Mouse (Mus musculus) gonadal fat pad, adult 2 months (tissue): Measurements from ENCODE around the gene Stard5. TPM values are rescaled to one million over a fixed set of nuclear protein-coding genes. Genes with fewer than 3 reads are reported as not detected.

Source experiments
- DNase-seq: peaks from one replicate; pipeline ENCODE4 v3.0.0-alpha.2; 2012; ENCODE audit warnings: low read depth
- polyA plus RNA-seq: library from polyadenylated mRNA; depleted of rRNA; stranded (reverse); fragments of >200 nt; gene quantifications from 2 replicates; pipeline ENCODE4 v1.2.3, GENCODE M21; 2012

The Stard5 gene
- polyA plus RNA-seq, 1 experiment = 32.1 TPM

DNA sequence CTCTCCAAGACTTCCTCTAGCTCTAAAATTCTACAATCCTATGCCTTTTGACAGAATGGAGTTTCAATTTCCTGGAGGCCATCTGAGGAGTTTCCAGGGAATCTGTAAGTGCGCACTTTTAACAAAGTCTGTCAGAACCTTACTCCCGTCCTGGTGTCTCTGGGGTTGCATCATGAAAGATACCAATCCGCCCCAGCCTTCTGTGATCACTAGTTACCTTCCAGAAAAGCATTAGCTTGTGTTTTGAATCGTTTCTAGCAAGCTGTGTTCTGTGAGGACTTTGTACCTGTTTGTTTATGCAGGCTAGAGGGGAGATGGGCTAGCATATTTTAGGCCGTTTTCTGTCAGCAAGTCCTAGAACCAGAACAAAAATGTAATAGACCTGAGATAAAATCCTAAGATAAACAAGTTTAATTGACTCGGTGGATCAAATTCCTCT, 942 bp downstream of the Stard5 start:
- no peak for DNase-seq

DNA sequence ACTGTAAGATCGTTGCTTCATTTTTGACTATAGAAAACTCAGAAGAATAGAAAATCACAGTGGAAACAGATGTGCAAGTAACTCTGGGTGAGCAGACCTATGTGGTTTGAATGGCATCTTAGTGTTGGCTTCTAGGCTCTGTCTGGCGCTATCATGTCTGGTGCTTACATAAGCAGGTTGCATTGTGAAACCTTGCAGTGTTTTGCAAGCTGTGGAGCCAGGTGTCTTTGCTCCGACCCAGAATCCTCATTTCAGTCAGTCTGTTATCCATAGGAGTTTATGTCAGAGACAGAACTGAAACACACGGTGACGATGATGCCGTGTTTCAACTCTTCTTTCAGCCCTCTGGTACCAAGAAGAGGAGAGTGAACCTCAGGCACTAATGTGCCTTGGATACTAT, 2.1 kb downstream of the Stard5 start:
- no peak for DNase-seq

DNA sequence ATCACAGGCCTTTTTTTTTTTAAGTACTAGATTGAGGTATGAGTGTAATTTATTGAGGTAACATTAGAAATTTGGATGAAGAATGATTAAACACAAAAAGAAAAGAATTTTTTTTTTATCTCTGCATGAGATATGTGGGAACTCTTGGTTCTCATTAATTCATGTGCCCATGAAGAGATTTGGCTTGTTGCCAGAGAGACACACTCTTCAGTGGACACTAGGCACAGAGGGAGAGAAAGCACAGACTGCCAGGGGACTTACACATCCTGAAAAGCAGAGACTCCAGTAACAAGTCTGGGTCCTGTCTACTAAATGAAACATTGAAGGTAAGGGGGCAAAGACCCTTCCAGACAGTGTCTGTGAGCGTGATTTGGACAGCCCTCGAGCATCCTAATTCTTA, 4.0 kb downstream of the Stard5 start:
- DNase-seq = no peak

DNA sequence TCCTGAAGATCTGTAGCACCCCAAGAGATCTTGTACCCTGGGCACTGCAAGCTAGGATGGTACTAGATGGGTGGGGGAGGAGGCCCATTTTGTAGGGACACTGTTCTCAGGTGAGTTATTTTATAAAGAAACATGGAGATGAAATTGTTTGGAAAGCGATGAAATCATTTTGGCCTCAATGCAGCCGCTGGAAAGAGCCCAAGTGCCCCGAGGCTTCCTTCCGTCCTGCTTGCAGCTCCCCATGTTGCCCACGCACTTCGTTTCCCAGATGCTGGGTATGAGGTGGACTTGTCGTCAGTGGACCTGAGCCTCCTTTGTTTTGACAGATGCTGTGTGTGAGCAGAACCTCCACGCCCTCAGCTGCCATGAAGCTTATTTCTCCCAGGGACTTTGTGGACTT, 4.7 kb downstream of the Stard5 start:
- no peak for DNase-seq

DNA sequence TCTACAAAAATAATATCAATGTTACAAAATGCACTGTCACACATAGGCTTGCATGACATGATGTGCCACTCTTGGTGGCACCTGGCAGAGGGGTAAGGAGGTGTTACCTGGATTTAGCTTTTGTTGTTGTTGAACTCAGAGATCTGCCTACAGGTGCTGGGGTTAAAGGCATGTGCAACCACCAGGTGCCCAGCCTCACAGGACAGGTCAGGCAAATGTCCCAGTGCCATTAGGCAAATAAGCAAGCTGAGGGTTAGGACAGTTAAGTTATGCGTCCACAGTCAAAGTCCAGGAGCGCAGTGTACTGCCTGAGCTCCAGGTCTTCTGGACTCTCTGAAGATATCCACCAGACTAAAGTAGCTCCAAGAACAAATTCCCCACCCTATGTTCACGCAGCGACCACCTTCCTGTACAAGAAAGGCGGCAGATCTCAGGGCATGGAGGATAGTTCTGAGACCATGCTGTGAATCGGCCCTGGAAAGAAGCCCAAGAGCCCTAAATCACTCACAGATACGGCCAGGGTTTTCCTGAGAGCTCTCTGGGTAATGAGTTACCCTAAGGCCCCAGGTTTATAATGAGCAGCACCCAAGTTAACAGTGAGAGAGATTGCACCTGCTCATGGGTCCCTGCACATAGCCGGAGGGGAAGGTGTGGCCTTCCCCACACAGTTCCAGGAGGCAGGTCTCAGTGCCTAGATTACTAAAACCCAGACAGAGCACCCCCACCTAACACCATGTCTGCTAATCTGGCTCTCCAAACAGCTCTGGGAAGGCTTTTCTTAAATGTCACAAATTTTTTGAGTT, 6.2 kb downstream of the Stard5 start:
- DNase-seq = no peak

DNA sequence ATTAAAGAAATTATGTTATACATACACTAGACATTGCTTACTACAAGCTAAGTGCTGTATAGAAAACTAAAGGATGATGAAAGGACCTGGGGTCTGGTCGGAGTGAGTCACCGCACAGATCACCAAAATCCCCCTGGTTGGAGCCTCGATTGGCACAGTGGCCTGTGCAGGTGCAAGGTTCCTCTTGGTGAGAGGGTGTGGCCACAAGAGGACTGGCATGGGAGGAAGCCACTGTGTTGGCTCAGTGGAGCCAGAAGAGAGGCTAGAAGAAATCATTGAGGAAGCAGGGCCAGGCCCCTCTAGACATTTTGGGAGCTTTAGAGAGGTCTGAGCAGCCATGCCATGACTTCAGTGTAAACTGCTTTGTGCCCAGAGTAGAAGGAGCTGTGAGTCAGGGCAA, 7.3 kb downstream of the Stard5 start:
- no peak for DNase-seq

DNA sequence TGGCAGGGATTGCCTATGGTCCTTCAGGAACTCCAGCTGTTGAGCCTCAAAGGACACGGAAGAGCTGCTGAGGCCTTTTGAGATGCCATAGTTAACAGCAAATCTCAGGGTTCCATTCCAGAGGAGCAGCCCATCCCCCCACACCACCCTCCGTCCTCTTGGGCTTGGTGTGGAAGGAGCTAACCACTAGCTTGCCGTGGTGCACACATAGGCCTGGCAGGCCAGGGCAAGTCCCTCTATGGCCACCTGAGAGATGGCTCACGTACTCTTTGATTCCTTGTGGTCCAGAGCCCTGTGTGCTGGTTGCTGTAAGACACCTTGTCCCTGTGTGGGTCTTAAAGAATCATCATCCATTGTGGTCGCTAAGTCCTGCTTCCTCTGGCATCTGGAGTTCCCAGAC, 8.8 kb downstream of the Stard5 start:
- DNase-seq = no peak

DNA sequence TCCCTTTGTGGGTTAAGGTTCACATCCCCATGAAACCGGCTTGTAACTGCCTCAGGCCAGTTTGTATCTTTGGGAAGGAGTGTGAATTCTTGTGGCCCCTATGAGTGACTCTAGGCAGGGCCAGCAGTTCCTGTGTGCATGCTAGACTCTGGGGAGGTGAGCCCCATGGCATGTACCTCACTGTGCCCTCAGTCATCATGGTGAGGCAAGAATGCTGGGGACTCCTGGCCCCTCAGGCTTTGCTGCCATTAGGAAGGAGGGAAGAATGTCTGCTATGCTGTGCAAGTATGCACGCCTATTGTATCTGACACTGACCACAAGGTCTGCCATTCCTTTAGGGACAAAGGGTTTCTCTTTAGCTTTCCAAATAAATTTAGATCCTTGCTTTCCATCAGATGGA, 9.4 kb downstream of the Stard5 start:
- no peak for DNase-seq

DNA sequence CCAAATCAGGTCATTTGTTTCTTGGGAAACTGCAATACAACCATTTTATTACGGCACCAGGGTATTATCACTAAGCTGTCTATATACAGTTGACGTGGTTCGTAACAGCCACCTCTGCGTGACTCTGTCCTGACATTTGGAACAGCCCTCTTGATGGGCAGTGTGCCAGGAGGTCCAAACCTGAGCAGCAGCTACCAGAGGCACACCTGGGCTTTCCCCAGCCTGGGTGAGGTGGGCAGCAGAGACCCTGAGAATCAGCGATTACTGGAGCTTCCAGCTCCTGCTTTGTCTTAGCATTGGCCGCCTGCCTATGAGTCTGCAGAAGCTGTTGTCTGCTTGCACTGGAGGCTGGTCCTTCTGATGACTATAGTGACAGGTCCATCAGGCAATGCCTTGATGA, 11.8 kb downstream of the Stard5 start:
- no peak for DNase-seq

DNA sequence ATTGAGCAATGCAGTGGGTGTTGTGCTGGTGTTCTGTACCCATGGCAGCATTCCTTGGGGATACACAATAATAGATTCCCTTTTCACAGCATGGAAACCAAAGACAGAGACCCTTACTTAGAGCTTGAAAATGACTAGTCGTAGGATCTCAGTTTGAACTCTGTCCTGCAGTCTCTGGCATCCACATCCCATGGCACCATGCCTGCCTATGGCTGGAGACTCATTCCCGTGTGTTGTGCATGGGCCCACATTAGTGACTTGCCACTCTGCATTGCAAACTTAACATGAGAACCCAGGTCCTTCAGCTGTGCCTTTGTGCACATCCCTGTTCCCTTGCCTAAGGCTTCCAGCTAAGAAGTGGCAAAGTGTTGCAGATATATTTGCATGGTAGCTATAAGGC, 13.0 kb downstream of the Stard5 start:
- no peak for DNase-seq

DNA sequence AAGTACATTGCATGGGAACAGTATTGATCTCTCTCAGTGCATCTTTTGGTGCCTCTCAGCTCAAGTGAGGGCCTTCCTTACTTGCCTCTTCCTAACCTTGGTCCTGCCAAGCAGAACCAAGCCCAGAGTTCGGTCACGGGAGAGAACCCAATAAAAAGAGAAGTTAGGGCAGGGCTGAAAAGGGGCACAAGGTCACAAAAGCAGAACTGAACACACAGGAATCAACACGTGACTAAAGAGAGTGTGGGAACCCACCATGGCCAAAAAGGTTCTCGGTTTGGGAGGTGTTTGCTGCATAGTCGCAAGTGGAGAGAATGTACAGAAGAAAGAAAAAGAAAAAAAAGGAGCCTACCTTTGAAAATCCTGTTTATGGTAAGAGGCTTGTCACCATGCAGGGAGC, 13.7 kb downstream of the Stard5 start:
- DNase-seq = no peak

DNA sequence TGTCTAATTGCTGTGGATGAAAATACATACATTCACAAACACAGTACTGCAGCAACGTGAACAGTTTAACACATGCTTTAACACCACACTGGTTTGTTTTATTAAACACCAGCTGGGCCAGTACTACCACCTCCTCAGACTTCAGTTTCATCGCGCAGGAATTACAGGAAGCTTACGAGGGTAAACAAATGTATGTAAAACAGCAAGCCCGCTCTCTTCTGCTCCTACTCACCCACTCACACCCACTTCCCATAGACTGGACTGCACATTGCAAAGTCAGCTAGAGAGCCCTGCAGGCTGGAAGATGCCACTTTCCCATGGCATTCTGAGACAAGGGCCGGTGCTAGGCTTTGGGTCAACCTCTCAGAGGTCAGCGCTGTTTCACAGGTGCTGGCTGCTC, 17.0 kb downstream of the Stard5 start:
- no peak for DNase-seq

DNA sequence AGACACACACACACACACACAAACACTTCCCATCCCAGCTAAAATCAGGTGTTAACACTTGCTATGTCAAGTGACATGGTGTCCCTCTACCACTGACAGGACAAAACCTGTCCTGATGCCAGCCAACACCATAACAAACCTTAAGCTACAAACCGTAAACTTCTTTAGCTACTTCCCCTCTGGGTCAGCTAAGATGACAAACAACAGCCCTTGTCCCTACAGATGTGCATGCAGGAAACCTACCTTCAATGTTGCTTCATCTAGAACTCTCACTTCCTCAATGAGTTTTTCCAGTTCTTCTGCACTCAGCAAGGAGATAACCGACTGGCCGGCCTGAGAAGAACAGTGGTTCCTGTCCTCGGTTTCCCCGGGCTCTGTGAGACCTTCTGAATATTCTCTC, 18.9 kb downstream of the Stard5 start:
- no peak for DNase-seq

DNA sequence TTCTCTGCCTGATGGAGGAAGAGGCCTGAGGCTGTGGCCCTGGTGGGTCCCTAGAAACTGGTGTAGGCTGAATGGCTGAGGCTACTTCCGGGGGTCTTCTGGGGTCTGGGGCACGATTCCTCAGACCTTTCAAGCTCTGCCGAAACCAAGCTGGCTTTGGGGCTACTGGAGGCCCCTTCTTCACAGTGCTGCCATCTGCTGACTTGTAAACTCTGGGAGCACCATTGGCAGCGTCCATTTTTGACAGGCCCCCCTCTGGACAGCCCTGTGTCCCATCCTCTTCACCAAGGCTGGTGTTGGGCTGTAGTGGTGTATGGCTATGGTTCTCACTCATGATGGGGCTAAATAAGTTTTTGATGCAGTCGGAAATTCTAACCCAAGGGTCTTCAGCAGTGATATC, 20.7 kb downstream of the Stard5 start:
- no peak for DNase-seq

DNA sequence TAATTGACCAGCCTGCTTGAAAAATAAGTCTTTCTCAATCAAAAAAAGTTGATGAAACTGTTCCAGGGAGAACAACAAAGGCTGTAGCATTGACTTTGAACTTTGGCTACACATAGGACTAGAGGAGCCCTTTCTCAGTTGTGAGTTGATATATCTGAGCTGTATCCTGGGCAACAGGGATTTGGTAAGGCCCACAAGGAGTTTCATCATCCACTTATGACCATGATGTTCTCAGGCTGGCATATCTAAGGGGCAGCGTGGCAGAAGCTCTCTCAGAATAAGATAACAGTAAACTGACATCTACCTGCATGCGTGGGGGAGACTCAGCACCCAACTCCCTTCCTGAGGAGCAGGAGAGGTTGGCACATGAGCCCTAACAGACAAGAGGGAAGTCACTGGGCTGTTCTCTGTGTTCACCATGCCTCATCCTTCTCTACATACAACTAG, 21.9 kb downstream of the Stard5 start:
- no peak for DNase-seq

DNA sequence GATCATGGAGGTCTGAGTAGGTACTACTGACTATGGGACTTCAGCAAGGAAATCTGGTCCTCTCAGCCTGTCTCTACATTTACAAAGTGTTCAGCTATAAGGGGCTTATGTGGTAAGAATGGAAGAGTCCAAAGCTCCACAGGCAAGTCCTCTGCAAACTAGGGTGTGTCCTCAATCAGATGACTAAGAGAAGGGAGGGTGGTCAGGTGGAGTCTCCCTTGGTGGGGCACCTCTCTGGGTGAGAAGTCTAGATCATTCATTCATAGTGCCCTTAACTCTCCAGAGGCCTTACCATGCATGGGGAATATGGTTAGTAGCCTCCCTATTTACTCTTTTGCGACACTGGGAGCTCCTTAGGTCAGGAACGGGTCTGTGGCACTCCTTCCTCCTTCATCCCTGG, 22.4 kb downstream of the Stard5 start:
- DNase-seq = no peak

DNA sequence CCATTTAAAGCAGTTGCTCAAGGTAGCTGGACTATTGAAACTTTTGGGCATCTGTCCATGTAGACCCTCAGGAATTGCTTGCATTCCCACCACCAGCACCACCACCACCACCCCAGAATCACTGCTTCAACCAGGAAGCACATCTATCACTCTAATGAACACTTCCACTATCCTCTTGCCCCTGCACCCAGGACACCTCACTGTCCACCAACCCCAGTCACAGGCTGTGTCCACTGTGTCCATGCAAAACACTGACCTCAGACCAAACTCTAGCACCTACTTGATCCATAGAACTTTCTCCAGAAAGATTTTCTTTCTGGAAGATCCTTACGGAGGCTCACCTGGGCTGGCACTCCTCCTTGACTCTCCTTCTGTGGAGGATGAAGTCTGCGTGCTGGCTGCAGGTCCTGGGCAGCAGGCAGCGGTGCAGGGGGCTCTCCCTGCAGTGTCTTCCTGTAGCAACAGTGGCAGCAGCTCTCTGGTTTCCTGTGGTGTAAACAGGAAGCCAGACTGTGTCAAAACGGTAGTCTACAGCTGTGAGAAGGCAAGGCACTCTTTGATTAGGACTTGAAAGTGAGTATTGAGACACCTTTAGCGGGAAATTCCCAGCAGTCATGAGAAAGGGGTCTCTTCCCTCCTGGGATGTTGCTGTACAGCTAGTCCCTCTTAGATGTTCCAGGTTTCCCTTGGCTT, 23.3 kb downstream of the Stard5 start:
- DNase-seq = no peak

DNA sequence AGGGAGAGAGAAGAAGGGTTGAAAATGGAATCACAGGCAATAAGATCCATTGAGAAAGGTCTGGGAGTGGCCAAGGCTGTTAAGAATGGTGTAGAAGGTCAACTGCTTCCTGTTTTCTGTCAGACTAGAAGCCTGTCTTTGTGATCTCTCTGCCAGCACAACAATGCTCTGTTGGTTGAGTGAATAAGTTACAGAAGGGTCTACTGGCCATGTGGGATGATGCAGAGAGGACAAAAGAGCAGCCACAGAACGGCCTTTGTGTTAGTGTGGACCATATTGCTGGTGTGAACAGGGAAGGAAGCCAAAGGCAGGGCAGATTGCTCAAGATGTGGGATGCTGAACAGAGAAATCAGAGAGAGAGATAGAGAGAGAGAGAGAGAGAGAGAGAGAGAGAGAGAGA, 27.0 kb downstream of the Stard5 start:
- no peak for DNase-seq

DNA sequence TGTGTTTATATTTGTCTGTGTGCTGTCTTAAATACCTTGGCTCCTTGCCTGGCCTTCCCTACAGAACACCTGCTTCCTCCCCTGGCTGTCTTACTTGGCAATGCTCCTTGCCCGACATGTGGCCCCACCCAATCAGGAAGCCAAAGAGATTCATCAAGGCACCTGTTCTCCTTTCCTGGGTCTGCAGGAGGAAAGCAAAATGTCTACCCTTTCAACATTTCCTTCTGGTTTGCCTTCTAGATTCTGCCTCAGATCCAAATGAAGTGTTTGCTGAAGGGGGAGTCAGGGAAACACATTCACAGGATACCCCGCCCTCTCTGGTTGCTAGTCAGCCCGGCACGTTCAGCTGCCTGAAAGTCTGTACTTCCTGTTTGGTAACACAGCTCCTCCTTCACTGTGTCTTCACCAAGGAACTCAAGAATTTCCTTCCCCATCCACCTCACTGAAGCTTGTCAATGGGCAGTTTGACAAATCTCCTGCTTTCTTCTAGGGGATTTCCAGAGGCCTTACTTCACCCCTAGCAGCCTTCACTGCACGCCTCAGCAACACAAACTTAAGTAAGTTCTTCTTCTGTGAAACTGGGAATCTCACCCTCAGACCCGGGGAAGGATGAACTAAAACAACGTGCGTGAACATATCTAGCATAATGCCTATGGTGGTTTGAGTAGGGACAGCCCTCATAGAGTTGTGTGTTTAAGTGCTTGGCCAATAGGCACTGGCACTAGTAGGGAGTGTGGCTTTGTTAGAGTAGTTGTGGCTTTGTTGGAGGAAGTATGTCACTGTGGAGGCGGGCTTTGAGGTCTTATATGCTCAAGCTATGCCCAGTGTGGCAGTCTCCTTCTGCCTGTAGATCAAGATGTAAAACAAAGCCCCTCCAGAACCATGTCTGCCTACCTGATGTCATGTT, 27.7 kb downstream of the Stard5 start:
- DNase-seq = no peak

DNA sequence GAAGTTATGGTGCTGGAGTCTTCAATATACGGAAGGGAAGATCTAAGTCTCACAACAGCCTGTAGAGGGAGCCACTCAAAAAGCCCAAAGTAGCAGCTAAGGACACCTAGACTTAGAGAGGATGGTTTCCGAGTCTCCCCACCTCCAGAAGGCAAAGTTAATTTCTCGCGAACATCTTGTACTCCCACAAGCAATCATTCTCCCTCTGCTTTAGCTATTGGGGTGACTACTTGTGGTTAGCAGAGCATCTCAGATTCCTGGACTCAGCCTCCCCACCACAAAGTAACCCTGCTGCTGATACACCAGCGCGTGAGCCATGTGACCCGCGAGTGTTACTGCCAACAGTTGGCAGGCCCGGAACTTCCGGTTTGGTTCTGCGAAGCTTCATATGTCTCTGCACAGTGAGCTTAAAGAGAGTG, 28.5 kb downstream of the Stard5 start:
- no peak for DNase-seq

DNA sequence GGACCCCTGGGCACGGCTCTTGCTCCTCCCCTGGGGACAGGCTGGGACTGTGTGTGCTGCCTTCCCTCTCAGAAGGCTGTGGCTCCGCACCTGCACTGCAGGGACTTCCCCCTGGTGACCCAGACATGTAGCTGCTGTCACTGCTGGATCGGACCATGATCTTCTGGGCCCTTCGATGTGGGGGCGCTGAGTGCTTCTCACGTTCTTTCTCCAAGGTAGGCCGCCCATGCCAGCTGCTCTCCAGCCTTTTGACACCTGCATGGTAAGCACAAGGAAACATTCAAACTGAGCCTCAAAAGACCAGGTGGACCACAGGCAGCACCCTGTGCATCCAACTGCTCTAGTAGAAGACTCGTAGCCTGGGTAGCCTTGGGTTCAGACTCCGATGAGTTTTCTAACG, 29.3 kb downstream of the Stard5 start:
- no peak for DNase-seq

DNA sequence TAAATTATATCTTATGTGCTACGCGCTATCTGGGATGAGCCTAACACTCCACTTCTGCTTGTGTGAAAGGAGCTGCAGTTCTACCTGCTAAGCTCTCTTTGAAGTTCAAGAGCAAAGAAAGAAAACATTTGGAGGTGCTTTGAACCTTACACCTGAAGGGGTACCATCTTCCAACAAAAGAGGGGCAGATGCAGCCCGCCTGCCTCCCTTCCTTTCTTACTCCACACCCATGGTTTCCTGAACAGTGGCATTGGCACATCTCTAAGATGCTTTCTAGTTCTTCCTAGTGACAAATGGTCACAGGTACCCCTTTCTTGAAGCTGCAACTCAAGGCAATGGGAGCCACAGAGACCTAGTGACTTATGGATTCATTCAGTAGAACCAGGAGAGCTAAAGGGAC, 30.0 kb downstream of the Stard5 start:
- no peak for DNase-seq
